Comparison of ENCODE assay signal across 8 mouse cellular contexts in the genomic region with DNA sequence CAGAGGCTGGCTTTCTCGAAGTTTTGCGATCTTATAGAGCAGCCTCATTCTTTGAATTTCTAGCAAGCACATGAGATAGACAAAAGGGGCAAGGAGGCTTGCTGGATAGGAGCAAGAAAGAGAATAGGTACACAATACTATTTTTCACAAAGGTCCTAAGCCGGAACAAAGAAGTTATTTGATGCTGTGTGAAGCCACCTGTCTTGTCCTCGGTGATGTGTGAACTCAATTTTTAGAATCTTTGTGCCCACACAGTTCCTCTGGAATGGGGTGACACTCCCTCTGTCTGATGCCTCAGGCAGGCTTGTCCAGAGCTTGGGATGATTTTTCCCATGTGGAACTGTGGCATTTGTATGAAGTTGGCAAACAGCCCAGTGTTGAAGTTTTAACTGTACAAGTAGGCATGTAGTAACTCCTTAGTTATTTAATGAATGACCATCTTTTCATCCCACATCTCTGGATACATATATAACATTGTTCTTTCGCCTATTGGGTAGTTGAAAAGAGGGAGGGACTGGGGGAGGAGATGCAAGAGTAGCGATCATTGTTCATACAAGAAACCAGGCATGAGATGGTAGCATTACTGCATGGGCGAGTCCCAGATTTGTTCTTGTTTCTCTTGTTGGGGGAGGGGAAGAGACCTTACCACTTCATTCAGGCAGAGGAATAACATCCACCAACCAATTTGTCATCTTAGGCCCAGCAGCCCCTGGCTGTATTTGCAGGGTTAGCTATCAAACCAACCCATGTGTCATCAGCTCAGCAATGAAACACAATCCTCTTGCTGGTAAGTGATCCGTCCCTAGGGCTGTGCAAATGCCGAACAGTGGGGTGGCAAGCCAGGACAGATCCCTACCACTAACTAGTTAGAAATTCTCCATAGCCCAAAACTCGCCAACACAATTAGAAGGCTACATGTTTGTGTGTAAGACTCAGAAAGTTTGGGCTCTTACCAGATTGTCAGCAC.
DNase-seq lines count a peak whose midpoint lies in the region; ATAC-seq lines count a peak whose summit lies in the region.

No protein-coding gene starts in this region.

- DNase-seq in adrenal gland, postnatal 10 days, result peak; percentile 8
- DNase-seq in adrenal gland, adult 18-20 months (ENCODE audit: low spot score in 2 of 2), result no peak
- DNase-seq in thymus, postnatal 14 days, result peak; percentile 10
- no peak for DNase-seq in thymus, adult 18-20 months
- DNase-seq in limb, embryonic 11.5 days (ENCODE audit: low spot score), result no peak
- DNase-seq in cerebellum, adult 9-10 months, result no peak
- DNase-seq in adrenal gland, adult 8-10 months, result no peak

- H3K9me3 ChIP-seq in limb, embryonic 11.5 days (ENCODE audit: control insufficient read depth, low read length), result no peaks in the 10 kb centered on the region
- H3K9me3 ChIP-seq in stomach, embryonic 16.5 days (replicated peaks; ENCODE audit: control insufficient read depth, low read length), result no peaks in the 10 kb centered on the region

- H3K27ac ChIP-seq in limb, embryonic 11.5 days (replicated peaks; ENCODE audit: low read depth, low read length), result no peak overlapping the region
- peak overlapping the region; percentile 70; the same call in 1 of the 2 replicates for H3K27ac ChIP-seq in stomach, embryonic 16.5 days (ENCODE audit: low read length)

- H3K27me3 ChIP-seq in limb, embryonic 11.5 days (ENCODE audit: control insufficient read depth, insufficient read depth, low read length), result peaks cover 12% of the 10 kb centered on the region; the same call in 1 of the 2 replicates
- H3K27me3 ChIP-seq in stomach, embryonic 16.5 days (ENCODE audit: control insufficient read depth, insufficient read depth, low read length), result peaks cover 9% of the 10 kb centered on the region; the same call in 1 of the 2 replicates

- no peak for ATAC-seq in limb, embryonic 11.5 days (ENCODE audit: insufficient number of reproducible peaks, low FRiP score, low TSS enrichment, low read depth)
- no peak for ATAC-seq in stomach, embryonic 16.5 days (ENCODE audit: insufficient read depth, low FRiP score)

- 54% methylated on average over 10 of the region's 10 CpGs for WGBS in limb, embryonic 11.5 days
- WGBS in stomach, embryonic 16.5 days, result 50% methylated on average over 10 of the region's 10 CpGs

- H3K4me3 ChIP-seq in limb, embryonic 11.5 days (ENCODE audit: low read depth, low read length), result peak overlapping the region; percentile 47; the same call in 1 of the 2 replicates
- H3K4me3 ChIP-seq in stomach, embryonic 16.5 days (replicated peaks; ENCODE audit: low read length), result peak overlapping the region; percentile 58

- H3K4me2 ChIP-seq in limb, embryonic 11.5 days (ENCODE audit: low read depth, severe bottlenecking), result peak overlapping the region; percentile 45
- H3K4me2 ChIP-seq in stomach, embryonic 16.5 days (ENCODE audit: low read depth, low read length), result peak overlapping the region; percentile 57

- no peaks in the 10 kb centered on the region for H3K36me3 ChIP-seq in limb, embryonic 11.5 days (ENCODE audit: control insufficient read depth, insufficient read depth, low read length)
- no peaks in the 10 kb centered on the region for H3K36me3 ChIP-seq in stomach, embryonic 16.5 days (ENCODE audit: control insufficient read depth, insufficient read depth, low read length)

- H3K9ac ChIP-seq in limb, embryonic 11.5 days (ENCODE audit: low read length), result peak overlapping the region; percentile 27; the same call in 1 of the 2 replicates
- peak overlapping the region; percentile 69 for H3K9ac ChIP-seq in stomach, embryonic 16.5 days (ENCODE audit: low read length)

- H3K4me1 ChIP-seq in limb, embryonic 11.5 days (ENCODE audit: control insufficient read depth, insufficient read depth, low read length), result no peaks in the 10 kb centered on the region
- peaks cover 7% of the 10 kb centered on the region for H3K4me1 ChIP-seq in stomach, embryonic 16.5 days (ENCODE audit: control insufficient read depth, insufficient read depth, low read length)

Comparison
In these comparisons a context has a peak if more than half of its experiments do, and no peak if none do; other contexts are left out.
1. DNase-seq: peak in adrenal gland, postnatal 10 days (single experiment) and thymus, postnatal 14 days (single experiment); none in adrenal gland, adult 18-20 months (0 of 2), thymus, adult 18-20 months (0 of 2), limb, embryonic 11.5 days (single experiment), cerebellum, adult 9-10 months (single experiment) and adrenal gland, adult 8-10 months (single experiment).